Mouse (Mus musculus): Measurements from ENCODE around the gene Ccdc146.
"Not testable (repeated sequence)": the region's sequence is repeated elsewhere in the genome, so short reads cannot be mapped to it uniquely, and the experiment has no call there.

Ccdc146 gene

DNA sequence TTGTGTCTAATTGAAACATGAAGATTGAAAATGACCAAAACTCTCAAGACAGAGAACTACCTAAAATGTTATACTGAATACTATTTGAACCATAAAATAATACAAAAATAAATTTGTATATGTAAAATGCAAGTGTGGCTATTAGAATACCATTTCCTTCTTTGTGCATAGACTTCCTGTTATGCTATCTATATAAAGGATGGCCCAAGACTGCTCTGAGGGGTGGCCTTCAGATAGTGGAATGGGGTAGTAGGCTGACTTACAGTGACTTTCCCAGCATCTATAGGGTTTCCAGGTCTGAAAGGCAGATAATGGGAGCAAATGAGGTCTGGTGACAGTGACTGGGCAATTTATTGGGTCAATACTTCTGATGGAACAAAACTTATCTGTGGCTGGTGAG, 37.1 kb downstream of the Ccdc146 start:
- DNase-seq (ENCODE audit: low spot score in 2 of 2): no peak

DNA sequence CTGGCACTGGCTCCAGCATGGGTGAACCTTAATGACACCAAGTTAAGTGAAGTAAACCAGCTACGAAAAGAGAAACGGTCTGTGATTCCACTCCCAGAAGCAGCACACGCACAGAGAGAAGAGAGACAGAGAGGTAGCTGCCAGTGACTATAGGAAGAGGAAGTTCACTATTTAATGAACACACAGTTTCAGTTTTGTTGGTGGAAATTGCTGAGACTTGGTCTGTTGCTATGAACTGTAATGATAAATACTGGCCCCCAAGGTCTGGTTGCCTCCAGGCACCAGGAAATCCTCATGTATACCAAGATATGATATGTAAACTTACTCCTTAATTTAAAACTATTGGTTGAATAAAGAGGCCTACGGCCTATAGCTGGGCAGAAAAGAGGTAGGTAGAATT, 38.0 kb downstream of the Ccdc146 start:
- no peak for DNase-seq (ENCODE audit: low spot score in 2 of 2)

DNA sequence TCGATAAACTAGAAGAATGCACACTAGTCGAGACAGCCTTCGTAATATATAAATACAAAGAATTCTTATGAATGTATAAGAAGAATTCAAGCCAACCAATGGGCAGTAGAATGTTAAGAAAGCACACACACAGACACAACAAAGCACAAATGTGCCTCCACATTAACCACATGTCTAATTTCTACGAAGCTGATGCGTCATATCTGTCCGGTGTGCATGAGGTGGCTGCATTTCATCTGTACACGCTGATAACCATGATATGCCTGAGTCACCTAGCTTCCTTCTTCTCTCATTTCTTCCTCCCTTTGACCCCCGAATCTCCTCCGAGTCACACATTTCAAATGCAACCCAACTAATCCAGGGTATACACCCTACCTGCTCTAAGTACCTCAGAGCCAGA, 39.5 kb downstream of the Ccdc146 start:
- no peak for DNase-seq (ENCODE audit: low spot score in 2 of 2)

DNA sequence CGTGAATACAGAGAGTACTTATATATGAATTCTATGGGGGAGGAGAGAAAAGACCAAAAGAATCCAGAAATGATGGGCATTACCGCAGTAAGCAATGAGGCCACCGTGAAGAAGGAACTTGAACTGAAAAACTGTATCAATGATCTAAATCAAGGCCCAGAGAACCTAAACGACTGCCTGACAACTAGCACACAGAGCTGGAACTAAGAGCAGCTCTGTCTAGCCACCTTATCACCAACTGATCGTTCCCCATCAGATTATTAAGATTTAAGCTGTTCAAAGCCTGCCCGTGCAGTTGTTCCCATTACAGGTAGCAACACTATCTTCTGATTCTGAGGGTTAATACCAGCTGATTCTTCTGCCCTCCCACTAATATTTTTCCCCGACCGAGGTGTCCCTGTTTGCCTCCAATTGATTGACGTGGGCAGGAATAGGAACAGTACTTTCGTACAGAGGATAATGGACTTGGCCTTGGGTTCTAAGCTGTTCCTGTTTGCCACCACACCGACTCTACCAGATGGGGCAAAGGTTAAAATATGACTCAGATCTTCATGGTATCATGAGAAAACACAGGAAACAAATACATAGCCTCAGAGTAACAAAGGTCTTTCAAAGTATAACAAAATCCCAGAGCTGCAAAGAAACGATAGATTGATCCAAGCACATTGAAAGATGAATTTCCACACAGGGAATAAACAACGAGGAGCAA, 40.1 kb downstream of the Ccdc146 start:
- no peak for DNase-seq (ENCODE audit: low spot score in 2 of 2)

DNA sequence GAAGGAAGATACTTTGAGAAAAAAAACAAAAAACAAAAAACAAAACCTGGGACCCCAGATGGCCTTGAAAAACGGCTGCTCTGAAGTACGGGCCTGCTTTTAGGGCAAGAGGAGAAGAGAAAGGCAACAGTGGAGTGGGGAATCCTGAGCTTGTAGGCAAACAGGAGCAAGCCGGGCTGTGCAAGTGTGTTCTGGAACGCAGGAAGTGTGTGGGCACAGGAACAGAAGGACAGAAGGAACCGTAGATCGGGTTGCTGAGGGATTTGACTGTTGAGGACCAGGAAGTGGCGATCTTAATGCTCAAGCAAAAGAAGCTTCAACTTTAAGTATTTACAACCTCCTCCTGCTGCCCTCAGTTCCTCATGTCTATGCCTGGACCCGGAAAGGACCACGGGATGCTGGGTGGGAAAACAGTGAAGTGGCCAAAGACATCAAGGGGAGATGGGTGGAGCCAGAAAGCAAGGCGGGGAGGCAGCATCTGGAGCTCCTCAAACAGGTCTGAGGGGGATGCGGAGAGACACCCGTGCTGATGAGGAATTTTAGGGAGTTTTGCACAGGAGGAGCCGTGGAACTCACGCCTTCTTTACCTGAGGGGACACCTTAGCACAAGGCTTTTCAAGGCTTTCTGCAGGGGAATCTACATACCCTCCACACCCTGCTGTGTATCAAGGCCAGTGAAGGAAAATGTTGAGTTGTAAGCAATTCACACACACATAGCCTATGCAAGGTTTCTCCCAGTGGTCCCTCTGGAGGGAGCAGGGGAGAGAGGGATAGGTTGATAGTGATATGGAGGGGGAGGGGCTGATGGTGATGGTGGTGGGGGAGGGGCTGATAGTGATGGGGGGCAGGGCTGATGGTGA, 40.9 kb downstream of the Ccdc146 start:
- DNase-seq (ENCODE audit: low spot score in 2 of 2): no peak

DNA sequence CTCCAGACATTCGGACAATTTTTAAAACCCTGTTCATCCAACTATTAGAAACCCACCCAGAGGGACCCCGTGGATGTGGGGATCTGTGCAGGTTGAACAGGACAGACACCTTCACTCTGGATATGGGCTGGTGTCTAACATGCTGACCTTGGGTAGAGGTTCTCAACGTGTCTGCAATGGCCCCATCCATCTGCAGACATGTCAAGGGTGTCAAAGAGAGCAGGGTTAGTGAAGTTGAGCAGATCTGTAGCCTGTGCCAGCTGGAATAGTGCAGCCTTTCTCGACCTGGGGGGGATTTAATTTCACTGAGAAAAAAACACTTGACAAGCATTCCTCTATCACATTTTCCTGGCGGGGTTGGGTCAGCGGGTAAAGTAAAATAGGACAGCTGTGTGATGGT, 41.8 kb downstream of the Ccdc146 start:
- no peak for DNase-seq (ENCODE audit: low spot score in 2 of 2)

DNA sequence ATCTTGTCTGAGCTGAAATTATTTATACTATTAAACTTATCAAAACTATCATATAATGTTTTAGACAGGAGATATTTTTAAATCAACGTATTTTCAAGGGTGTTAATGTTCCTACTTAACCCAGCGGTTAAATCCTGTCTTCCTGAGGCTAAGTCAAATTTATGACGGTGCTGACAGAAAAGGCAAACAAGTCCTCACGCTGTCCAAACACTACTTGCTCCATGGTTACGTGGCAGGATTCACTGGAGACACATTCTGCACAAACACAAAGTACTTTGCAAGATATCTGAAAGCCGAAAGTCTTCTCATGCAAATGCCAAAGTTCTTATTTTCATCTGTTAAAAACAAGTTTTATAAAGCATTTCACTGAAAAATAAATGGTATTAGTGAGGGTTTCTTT, 42.5 kb downstream of the Ccdc146 start:
- no peak for DNase-seq (ENCODE audit: low spot score in 2 of 2)

DNA sequence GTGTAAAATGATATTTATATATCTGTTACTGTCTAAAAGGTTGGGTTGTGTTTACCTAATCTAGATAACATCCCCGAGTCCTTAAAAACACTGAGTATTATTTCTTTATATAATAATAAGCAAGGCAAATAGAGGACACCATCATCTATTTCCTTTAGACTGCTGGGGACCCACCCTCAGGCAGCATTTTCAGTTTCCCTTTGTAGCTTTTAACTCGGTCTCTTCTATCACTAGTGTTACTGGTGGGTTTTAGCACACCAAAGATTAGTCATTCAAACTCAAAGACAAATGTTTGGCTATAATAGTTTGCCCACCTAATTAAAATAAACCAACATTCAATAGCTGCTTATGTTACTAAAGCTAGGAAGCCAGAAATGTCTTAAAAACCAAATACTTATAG, 46.1 kb downstream of the Ccdc146 start:
- no peak for DNase-seq (ENCODE audit: low spot score in 2 of 2)

DNA sequence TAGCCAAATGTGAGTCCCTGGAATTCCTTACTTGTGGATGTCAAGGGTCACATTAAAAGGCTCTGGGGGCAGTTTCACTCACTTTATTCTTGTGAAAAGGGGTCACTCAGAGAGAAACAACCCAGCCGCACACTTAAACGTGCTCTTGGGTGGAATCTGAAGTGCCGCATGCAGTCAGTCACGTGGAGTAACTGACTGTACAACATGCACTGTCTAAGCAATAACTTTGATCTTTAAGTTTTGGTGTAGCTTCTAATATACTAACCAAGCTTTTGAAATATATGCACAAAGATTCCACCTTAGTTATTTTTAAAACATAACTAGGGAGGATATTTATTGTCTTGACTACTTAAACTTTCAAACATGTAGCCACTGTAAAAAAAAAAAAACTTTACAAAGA, 47.5 kb downstream of the Ccdc146 start:
- no peak for DNase-seq (ENCODE audit: low spot score in 2 of 2)

DNA sequence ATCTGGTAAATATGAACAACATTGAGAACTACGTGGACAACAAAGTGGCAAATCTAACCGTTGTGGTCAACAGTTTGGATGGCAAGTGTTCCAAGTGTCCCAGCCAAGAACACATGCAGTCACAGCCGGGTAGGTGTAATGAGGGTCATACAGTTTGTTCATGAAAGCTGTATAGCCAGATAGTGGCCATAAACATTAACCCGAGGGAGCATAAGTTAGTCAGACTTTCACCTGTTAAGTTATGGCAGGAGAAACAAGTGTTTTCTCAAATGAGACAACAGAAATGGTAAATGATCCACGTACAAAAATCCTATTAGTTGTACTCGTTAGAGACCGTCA, 51.3 kb downstream of the Ccdc146 start:
- DNase-seq (ENCODE audit: low spot score in 2 of 2): no peak

DNA sequence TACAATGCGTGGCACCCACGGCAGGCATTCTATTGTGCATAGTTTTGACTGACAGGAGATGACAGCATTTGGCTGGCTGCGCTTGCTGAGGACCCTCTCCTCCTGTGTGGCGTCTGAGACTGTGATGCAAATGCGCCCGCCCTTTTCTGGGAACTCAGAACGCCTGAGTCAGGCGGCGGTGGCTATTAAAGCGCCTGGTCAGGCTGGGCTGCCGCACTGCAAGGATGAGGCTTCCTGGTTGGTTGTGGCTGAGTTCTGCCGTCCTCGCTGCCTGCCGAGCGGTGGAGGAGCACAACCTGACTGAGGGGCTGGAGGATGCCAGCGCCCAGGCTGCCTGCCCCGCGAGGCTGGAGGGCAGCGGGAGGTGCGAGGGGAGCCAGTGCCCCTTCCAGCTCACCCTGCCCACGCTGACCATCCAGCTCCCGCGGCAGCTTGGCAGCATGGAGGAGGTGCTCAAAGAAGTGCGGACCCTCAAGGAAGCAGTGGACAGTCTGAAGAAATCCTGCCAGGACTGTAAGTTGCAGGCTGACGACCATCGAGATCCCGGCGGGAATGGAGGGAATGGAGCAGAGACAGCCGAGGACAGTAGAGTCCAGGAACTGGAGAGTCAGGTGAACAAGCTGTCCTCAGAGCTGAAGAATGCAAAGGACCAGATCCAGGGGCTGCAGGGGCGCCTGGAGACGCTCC, 51.8 kb downstream of the Ccdc146 start, which contains the start of gene Fgl2:
TSS of gene Fgl2 (plus strand) at position 150 of the 687 bp plus-strand sequence.
- peak; percentile 13 to 37 for DNase-seq (ENCODE audit: low spot score in 2 of 2)

DNA sequence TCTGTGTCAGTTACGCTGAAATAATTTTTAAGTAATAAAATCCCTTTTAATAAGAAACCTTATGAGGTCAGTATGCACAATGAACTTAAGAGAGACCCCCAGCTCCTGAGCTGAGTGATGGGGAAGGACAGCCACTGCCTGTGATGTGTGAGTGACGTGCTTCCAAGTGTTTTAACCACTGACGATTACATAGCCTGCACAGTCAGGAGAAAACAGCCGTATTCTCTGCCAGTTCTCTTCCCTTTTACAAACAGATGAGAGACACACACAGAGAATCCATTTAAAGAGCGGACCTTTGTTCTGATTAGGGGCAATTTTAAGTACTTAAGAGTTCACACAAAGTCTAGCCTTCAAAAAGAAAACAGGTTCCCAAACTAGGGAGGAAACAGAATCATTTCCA, 52.6 kb downstream of the Ccdc146 start:
- DNase-seq (ENCODE audit: low spot score in 2 of 2): no peak

DNA sequence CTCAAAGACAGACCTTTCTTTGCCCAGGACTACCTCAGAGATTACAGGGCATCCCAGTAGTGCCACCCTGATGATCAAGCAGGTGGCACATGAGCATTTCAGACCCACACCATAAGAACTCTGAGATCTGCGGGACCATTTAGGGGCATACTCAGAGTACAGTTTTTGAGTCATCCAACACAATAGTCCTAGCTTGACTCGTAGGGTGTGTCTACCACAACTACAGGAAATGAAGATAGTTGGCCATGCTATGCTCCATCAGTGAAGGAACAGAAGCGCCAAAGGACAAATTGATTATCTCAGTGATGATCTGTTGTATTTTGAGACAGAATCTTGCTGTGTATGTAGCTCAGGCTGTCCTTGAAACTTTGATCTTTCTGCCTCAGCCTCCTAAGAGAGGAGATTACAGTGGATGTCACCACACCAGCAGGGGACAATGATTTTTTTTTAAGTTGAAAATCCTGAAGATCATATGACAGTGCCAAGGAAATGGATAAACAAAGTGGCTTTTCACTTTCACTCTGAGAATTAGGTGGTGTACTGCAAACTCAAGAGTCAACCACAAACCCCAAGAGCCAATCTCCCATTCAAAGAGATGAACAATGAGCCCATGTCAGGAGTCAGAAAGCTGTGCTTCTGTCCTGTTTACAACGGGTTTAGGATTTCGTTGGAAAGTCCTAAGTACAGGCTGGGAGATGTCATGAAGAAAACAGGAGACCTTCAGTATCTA, 54.1 kb downstream of the Ccdc146 start:
- DNase-seq (ENCODE audit: low spot score in 2 of 2): no peak

DNA sequence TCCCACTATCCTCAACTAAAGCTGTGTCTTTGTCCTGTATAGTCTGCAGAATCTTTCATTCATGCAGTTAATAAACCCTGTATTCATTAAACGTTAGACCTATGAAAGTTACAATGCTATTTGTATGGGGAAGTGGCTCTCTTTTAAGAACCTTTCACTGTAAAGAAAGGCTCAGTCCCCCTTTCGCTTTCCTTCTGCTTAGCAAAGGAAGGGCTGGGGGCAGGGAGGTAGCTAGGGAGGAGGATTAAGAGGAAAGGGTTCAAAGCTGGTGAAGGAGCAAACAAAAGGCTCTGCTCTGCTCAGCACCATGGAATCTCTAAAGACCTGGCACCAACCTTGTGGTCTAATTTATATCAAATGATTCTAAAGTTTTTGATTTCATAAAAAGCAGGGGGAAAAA, 57.0 kb downstream of the Ccdc146 start:
- no peak for DNase-seq (ENCODE audit: low spot score in 2 of 2)

DNA sequence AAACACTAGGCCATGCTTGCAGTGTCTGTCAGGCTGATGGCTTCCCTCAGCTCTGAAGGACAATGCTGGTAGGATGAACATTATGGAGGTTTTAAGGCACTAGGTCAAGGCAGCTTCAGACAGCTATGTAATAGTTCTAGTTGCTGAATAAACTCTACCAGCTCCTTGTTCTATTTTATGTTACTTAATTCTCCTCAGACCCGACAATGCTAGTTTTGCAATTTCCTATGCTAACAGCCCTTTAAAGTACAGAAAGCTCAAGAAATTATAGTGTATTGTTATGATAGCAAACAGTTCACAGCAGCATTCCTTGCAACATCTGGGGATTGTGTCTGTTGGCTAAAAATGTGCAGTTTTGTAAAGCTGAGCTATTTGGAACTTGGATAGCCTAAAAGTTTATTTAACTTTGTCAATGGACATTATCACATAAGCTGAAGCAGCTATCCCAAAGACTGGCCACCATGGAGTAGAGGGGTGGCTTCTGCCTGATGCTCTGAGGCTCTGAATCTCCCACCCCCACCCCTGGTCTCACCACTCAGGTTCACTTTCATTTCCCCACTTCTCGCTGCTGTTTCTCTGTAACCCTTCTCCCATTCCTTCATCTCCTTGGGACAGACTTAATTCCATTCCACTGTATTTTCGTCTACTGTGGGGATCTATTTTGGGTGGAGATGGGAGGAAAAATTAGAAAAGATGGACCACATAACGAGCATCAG, 58.0 kb downstream of the Ccdc146 start:
- DNase-seq (ENCODE audit: low spot score in 2 of 2): no peak

DNA sequence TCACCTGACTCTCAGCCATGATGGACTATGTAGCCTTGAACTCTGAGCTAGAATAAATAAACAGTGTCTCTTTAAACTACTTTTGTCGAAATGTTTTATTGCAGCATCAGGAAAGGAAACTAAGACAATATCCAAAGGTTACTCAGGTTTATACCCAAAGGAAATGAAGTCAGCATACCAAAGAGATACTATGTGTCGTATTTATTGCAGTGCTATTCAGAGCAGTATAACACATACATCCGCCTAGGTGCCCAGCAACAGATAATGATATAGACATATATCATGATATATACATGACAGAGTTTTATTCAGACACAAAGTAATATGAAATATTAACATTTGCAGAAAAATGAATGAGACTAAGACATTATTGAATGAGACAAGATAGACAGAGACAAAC, 61.1 kb downstream of the Ccdc146 start:
- DNase-seq (ENCODE audit: low spot score in 2 of 2): no peak

DNA sequence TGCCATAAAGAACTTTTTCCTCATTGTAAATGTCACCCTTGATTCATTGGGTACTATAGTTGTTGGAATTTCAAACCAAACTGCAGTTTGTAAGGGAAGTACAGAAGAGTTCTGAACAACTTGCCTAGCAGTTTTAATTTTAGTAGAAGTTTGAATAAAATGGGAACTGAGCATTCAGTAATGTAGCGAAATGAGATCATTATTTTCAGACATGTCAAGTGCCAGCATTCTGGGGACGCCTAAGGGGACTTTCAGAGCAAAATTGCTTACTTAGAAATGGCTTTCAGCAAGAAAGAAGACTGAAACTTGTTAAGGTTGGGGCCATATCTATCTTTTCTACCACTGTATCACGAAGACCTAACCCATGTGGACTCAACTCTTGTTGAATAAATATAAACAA, 65.8 kb downstream of the Ccdc146 start:
- DNase-seq (ENCODE audit: low spot score in 2 of 2): no peak

DNA sequence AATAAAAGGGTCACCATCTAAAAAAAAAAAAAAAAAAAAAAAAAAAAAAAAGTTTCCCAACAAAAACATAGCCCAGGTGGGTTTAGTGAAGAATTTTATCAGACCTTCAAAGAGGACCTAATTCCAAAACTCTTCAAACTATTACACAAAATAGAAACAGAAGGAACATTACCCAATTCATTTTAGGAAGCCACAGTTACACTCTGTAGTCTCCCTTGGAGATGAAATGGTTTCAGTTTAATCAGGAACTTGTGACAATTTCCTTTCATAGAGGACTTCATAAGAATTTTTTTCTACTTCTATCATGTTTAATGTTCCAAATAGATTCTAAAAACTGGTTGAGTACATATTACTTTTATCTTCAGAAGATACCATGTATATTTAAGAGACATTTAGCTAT, 72.8 kb downstream of the Ccdc146 start:
- no peak for DNase-seq (ENCODE audit: low spot score in 2 of 2)

DNA sequence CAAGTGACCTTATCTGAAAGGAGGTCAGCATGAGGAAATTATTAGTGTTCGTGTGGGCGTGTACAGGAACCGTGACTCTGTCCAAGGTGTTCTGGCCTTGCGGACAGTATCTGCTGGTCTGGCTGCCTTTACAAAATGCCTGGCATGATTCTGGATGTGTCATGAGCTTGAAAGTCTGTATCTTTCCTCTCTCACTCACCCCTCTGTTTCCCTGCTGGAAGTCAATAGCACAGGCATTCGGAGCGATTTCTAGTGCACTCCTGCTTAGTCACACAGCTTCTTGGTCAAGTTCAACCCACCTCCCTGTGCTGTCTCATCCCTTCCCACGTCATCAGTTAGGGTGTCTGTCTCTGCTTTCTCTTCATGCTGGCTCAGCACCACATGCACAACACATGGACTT, 76.1 kb downstream of the Ccdc146 start:
- DNase-seq (ENCODE audit: low spot score in 2 of 2): no peak

DNA sequence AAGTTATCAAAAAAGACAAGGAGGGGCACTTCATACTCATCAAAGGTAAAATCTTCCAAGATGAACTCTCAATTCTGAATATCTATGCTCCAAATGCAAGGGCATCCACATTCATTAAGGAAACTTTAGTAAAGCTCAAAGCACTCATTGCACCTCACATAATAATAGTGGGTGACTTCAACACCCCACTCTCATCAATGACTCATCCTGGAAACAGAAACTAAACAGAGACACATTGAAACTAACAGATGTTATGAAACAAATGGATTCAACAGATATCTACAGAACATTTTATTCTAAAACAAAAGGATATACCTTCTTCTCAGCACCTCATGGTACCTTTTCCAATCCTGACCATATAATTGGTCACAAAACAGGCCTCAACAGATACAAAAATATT, 82.2 kb downstream of the Ccdc146 start:
- not testable (repeated sequence) for DNase-seq (ENCODE audit: low spot score in 2 of 2)

DNA sequence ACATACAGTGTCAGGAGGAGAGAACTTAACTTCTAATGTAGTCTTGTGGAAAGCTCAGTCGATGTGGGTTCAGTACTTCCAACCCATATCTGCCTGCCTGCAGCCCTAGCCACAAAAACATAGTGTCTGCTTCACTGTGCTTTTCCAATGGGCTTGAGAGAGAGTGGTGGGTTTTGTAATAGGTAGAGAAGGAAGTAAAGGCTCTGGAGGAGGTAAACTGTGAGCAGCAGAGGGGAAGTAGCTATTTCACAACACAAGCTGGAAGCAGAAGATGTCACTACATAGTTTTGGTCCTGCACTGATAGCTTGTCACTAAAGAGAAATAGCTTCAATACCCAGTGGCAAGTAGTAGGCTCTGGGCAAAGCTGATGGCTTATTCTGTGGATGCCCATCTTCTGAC, 92.4 kb downstream of the Ccdc146 start:
- no peak for DNase-seq (ENCODE audit: low spot score in 2 of 2)

Data from frontal cortex, postnatal 10 days (tissue).